Mouse (Mus musculus) erythroblast, embryonic 14.5 days (primary cell): ENCODE results near the gene Tll1.

Source experiments
- GATA1 ChIP-seq: IDR thresholded peaks from 2 replicates; pipeline ENCODE4 v1.6.1; 2012; ENCODE audit warnings: low read length, inconsistent platforms, mixed read lengths
- TAL1 ChIP-seq: IDR thresholded peaks from 3 replicates; pipeline ENCODE4 v1.6.1; 2012; ENCODE audit warnings: low read length, inconsistent platforms, mixed read lengths

DNA sequence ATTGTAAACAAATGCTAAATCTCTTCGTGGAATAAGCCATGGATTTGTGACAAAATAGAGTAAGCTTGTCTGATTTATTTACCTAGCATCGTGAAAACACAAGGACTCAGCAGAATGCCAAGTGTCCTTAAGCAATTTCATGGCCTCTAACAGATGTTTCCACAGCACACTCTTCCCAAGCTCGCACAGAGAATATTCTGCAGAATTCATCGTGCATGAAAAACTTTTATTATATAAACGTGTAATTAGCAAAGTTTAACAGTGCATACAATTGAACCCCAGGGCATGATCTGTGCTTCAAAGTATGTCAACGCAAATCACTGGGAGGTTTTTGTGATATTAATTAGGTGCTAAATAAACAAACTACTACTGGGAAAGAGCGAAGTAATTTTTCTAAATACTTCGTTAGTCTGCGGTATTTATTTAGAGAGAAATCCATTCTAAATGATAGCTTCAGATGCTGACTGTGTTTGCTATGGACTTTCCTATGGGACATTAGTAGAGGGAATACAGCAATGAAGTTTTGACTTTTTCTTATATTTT, 158.0 kb downstream of the Tll1 start:
- TF ChIP-seq TAL1 = no peak
- no peak for TF ChIP-seq GATA1
